Mouse (Mus musculus) erythroblast, embryonic 14.5 days (primary cell): ENCODE results near the gene Fli1. TPM values are rescaled to one million over a fixed set of nuclear protein-coding genes. Genes with fewer than 3 reads are reported as not detected.

Experiments used
- H3K27me3 ChIP-seq: 2 replicates; pipeline ENCODE4 v1.6.1; 2012; ENCODE audit warnings: inconsistent platforms; ENCODE audit not compliant: control insufficient read depth
- H3K36me3 ChIP-seq: 2 replicates; pipeline ENCODE4 v1.6.1; 2012; ENCODE audit warnings: mild to moderate bottlenecking, inconsistent platforms; ENCODE audit not compliant: control insufficient read depth
- H3K4me1 ChIP-seq: 2 replicates; pipeline ENCODE4 v1.6.1; 2012; ENCODE audit warnings: inconsistent platforms; ENCODE audit not compliant: control insufficient read depth
- H3K4me3 ChIP-seq: replicated peaks from 2 replicates; pipeline ENCODE3; 2012; ENCODE audit warnings: moderate library complexity, mild to moderate bottlenecking, inconsistent platforms
- H3K9me3 ChIP-seq: 2 replicates; pipeline ENCODE4 v1.6.1; 2012; ENCODE audit warnings: low read length, inconsistent platforms, mixed read lengths; ENCODE audit not compliant: control insufficient read depth
- GATA1 ChIP-seq: IDR thresholded peaks from 2 replicates; pipeline ENCODE4 v1.6.1; 2012; ENCODE audit warnings: low read length, inconsistent platforms, mixed read lengths
- TAL1 ChIP-seq: IDR thresholded peaks from 3 replicates; pipeline ENCODE4 v1.6.1; 2012; ENCODE audit warnings: low read length, inconsistent platforms, mixed read lengths
- polyA plus RNA-seq: library from polyadenylated mRNA; stranded (reverse); fragments of >175 nt; gene quantifications from 2 replicates; pipeline ENCODE4 v1.2.3, GENCODE M21; 2012

Fli1 gene
- polyA plus RNA-seq, 1 experiment: 0.05 TPM

- H3K4me1 ChIP-seq: no peaks in the 10 kb centered on the region
- no peak overlapping the region for H3K4me3 ChIP-seq
- H3K27me3 ChIP-seq: no peaks in the 10 kb centered on the region
- TF ChIP-seq TAL1 (no peak), GATA1 (no peak)
- H3K36me3 ChIP-seq: no peaks in the 10 kb centered on the region
- no peaks in the 10 kb centered on the region for H3K9me3 ChIP-seq
Measured at GRCm38 (mm10) chr9:32500886-32501285, 41.8 kb downstream of the Fli1 start.

- Histone ChIP-seq H3K36me3 (no peaks in the 10 kb centered on the region), H3K9me3 (no peaks in the 10 kb centered on the region), H3K27me3 (no peaks in the 10 kb centered on the region), H3K4me3 (no peak overlapping the region), H3K4me1 (peaks cover 5% of the 10 kb centered on the region)
- no peak for TF ChIP-seq TAL1
- TF ChIP-seq GATA1: no peak
Measured at GRCm38 (mm10) chr9:32500063-32500462, 42.6 kb downstream of the Fli1 start.

- H3K4me3 ChIP-seq: no peak overlapping the region
- TF ChIP-seq TAL1 (no peak), GATA1 (no peak)
- H3K4me1 ChIP-seq: peaks cover 5% of the 10 kb centered on the region
- H3K36me3 ChIP-seq: no peaks in the 10 kb centered on the region
- H3K27me3 ChIP-seq: no peaks in the 10 kb centered on the region; the same call in 1 of the 2 replicates
- H3K9me3 ChIP-seq: no peaks in the 10 kb centered on the region
Measured at GRCm38 (mm10) chr9:32499469-32499868, 43.2 kb downstream of the Fli1 start.

GRCm38 (mm10) chr9:32495643-32495997 lies 47.0 kb downstream of the Fli1 start:
- Histone ChIP-seq H3K27me3 (no peaks in the 10 kb centered on the region; the same call in 1 of the 2 replicates), H3K4me1 (peaks cover 5% of the 10 kb centered on the region), H3K4me3 (no peak overlapping the region), H3K36me3 (no peaks in the 10 kb centered on the region), H3K9me3 (no peaks in the 10 kb centered on the region)
- no peak for TF ChIP-seq GATA1
- TF ChIP-seq TAL1: no peak

- H3K36me3 ChIP-seq: no peaks in the 10 kb centered on the region
- TF ChIP-seq TAL1: no peak
- no peak for TF ChIP-seq GATA1
- no peak overlapping the region for H3K4me3 ChIP-seq
- no peaks in the 10 kb centered on the region for H3K9me3 ChIP-seq
- H3K27me3 ChIP-seq: no peaks in the 10 kb centered on the region; the same call in 1 of the 2 replicates
- H3K4me1 ChIP-seq: peaks cover 5% of the 10 kb centered on the region
Measured at GRCm38 (mm10) chr9:32494891-32495642, 47.6 kb downstream of the Fli1 start.

GRCm38 (mm10) chr9:32493588-32494423 lies 48.9 kb downstream of the Fli1 start:
- no peaks in the 10 kb centered on the region for H3K36me3 ChIP-seq
- no peaks in the 10 kb centered on the region; the same call in 1 of the 2 replicates for H3K27me3 ChIP-seq
- H3K4me3 ChIP-seq: no peak overlapping the region
- TF ChIP-seq GATA1 (no peak), TAL1 (no peak)
- H3K4me1 ChIP-seq: peaks cover 5% of the 10 kb centered on the region
- no peaks in the 10 kb centered on the region for H3K9me3 ChIP-seq

- H3K4me3 ChIP-seq: no peak overlapping the region
- H3K27me3 ChIP-seq: no peaks in the 10 kb centered on the region; the same call in 1 of the 2 replicates
- no peak for TF ChIP-seq GATA1
- TF ChIP-seq TAL1: no peak
- no peaks in the 10 kb centered on the region for H3K9me3 ChIP-seq
- H3K4me1 ChIP-seq: peaks cover 5% of the 10 kb centered on the region
- H3K36me3 ChIP-seq: no peaks in the 10 kb centered on the region
Measured at GRCm38 (mm10) chr9:32492753-32493152, 49.9 kb downstream of the Fli1 start.

- H3K4me1 ChIP-seq: peaks cover 5% of the 10 kb centered on the region
- no peaks in the 10 kb centered on the region for H3K9me3 ChIP-seq
- no peaks in the 10 kb centered on the region for H3K36me3 ChIP-seq
- TF ChIP-seq TAL1: no peak
- no peak for TF ChIP-seq GATA1
- H3K27me3 ChIP-seq: no peaks in the 10 kb centered on the region; the same call in 1 of the 2 replicates
- no peak overlapping the region for H3K4me3 ChIP-seq
Measured at GRCm38 (mm10) chr9:32491484-32491883, 51.2 kb downstream of the Fli1 start.

- no peak overlapping the region for H3K4me3 ChIP-seq
- no peaks in the 10 kb centered on the region for H3K36me3 ChIP-seq
- H3K9me3 ChIP-seq: no peaks in the 10 kb centered on the region
- H3K4me1 ChIP-seq: no peaks in the 10 kb centered on the region
- TF ChIP-seq TAL1: no peak
- no peak for TF ChIP-seq GATA1
- no peaks in the 10 kb centered on the region; the same call in 1 of the 2 replicates for H3K27me3 ChIP-seq
Measured at GRCm38 (mm10) chr9:32489794-32490358, 52.8 kb downstream of the Fli1 start.
